Mouse (Mus musculus): Measurements from ENCODE around the gene Acsbg1.
"Not testable (repeated sequence)": the region's sequence is repeated elsewhere in the genome, so short reads cannot be mapped to it uniquely, and the experiment has no call there.

Gene Acsbg1

GRCm38 (mm10) chr9:54612781-54613191 is 48.9 kb downstream of the Acsbg1 start:
- DNase-seq (ENCODE audit: low read depth): peak; percentile 15

- DNase-seq (ENCODE audit: low read depth): peak; percentile 44
Measured at GRCm38 (mm10) chr9:54604886-54605285, 56.8 kb downstream of the Acsbg1 start.

- no peak for DNase-seq (ENCODE audit: low read depth)
Measured at GRCm38 (mm10) chr9:54604131-54604654, 57.5 kb downstream of the Acsbg1 start.

GRCm38 (mm10) chr9:54602916-54603315 is 58.8 kb downstream of the Acsbg1 start:
- DNase-seq (ENCODE audit: low read depth): no peak

GRCm38 (mm10) chr9:54602386-54602785 is 59.3 kb downstream of the Acsbg1 start:
- DNase-seq (ENCODE audit: low read depth): no peak

GRCm38 (mm10) chr9:54596752-54597465 is 64.8 kb downstream of the Acsbg1 start:
- DNase-seq (ENCODE audit: low read depth): no peak

- DNase-seq (ENCODE audit: low read depth): not testable (repeated sequence)
Measured at GRCm38 (mm10) chr9:54593652-54594051, 68.0 kb downstream of the Acsbg1 start.

GRCm38 (mm10) chr9:54587863-54588262 is 73.8 kb downstream of the Acsbg1 start:
- DNase-seq (ENCODE audit: low read depth): no peak

GRCm38 (mm10) chr9:54586199-54587061 is 75.2 kb downstream of the Acsbg1 start, which contains the start of gene Idh3a:
Gene Idh3a (plus strand): TSS chr9:54586334.
- peak; percentile 97 for DNase-seq (ENCODE audit: low read depth)

- no peak for DNase-seq (ENCODE audit: low read depth)
Measured at GRCm38 (mm10) chr9:54585839-54586198, 75.9 kb downstream of the Acsbg1 start.

- not testable (repeated sequence) for DNase-seq (ENCODE audit: low read depth)
Measured at GRCm38 (mm10) chr9:54584127-54584526, 77.5 kb downstream of the Acsbg1 start.

GRCm38 (mm10) chr9:54583712-54584111 is 78.0 kb downstream of the Acsbg1 start:
- DNase-seq (ENCODE audit: low read depth): no peak

- DNase-seq (ENCODE audit: low read depth): no peak
Measured at GRCm38 (mm10) chr9:54571130-54571839, 90.4 kb downstream of the Acsbg1 start.

GRCm38 (mm10) chr9:54568732-54569131 is 92.9 kb downstream of the Acsbg1 start:
- DNase-seq (ENCODE audit: low read depth): no peak

- no peak for DNase-seq (ENCODE audit: low read depth)
Measured at GRCm38 (mm10) chr9:54566958-54567357, 94.7 kb downstream of the Acsbg1 start.

- DNase-seq (ENCODE audit: low read depth): no peak
Measured at GRCm38 (mm10) chr9:54560831-54561601, 100.7 kb downstream of the Acsbg1 start.

- no peak for DNase-seq (ENCODE audit: low read depth)
Measured at GRCm38 (mm10) chr9:54559771-54560471, 101.7 kb downstream of the Acsbg1 start, which contains the start of gene Cib2. Gene Cib2 (minus strand): TSS chr9:54560218.

- DNase-seq (ENCODE audit: low read depth): no peak
Measured at GRCm38 (mm10) chr9:54558731-54559130, 102.9 kb downstream of the Acsbg1 start.

- DNase-seq (ENCODE audit: low read depth): no peak
Measured at GRCm38 (mm10) chr9:54555044-54555443, 106.6 kb downstream of the Acsbg1 start.
